Mouse (Mus musculus) myocyte (in vitro differentiated cells): ENCODE results near the gene Iqschfp.

Source experiments
- E2F4 ChIP-seq: IDR thresholded peaks from one replicate; pipeline ENCODE4 v1.6.1; 2011; ENCODE audit warnings: mild to moderate bottlenecking, control low read depth, moderate library complexity; ENCODE audit not compliant: insufficient read depth
- MAX ChIP-seq: IDR thresholded peaks from one replicate; pipeline ENCODE4 v1.6.1; 2011; ENCODE audit warnings: low read depth, mild to moderate bottlenecking, control low read depth
- MYOD1 ChIP-seq, 3 experiments: IDR thresholded peaks; one replicate each; pipeline ENCODE4 v1.6.1; 2011; ENCODE audit warnings: control low read depth in 2 of 3, low read depth in 2 of 3, mild to moderate bottlenecking in 2 of 3, moderate library complexity in 1 of 3; ENCODE audit not compliant: insufficient read length in 2 of 3, control insufficient read depth in 1 of 3
- MYOG ChIP-seq, 3 experiments: IDR thresholded peaks; one replicate each; pipeline ENCODE4 v1.6.1; 2011; ENCODE audit warnings: control low read depth in 2 of 3, low read depth in 2 of 3, mild to moderate bottlenecking in 2 of 3; ENCODE audit not compliant: insufficient read length in 2 of 3, control insufficient read depth in 1 of 3, insufficient read depth in 1 of 3
- POLR2A ChIP-seq: IDR thresholded peaks from one replicate; pipeline ENCODE4 v1.6.1; 2011; ENCODE audit warnings: low read depth, mild to moderate bottlenecking, control low read depth, moderate library complexity; ENCODE audit not compliant: insufficient read length
- POLR2AphosphoS2 ChIP-seq: IDR thresholded peaks from one replicate; pipeline ENCODE4 v1.6.1; 2011; ENCODE audit warnings: low read depth, control low read depth; ENCODE audit not compliant: insufficient read length
- REST ChIP-seq: IDR thresholded peaks from one replicate; pipeline ENCODE4 v1.6.1; 2011; ENCODE audit warnings: mild to moderate bottlenecking, control low read depth, moderate library complexity; ENCODE audit not compliant: insufficient read depth, insufficient read length
- SRF ChIP-seq: IDR thresholded peaks from one replicate; pipeline ENCODE4 v1.6.1; 2011; ENCODE audit warnings: low read depth; ENCODE audit not compliant: control insufficient read depth, insufficient read length
- TCF12 ChIP-seq: IDR thresholded peaks from one replicate; pipeline ENCODE4 v1.6.1; 2011; ENCODE audit warnings: mild to moderate bottlenecking, control low read depth; ENCODE audit not compliant: poor library complexity, insufficient read depth, severe bottlenecking
- TCF3 ChIP-seq: IDR thresholded peaks from one replicate; pipeline ENCODE4 v1.6.1; 2011; ENCODE audit warnings: low read depth, control low read depth; ENCODE audit not compliant: insufficient read length
- USF1 ChIP-seq: IDR thresholded peaks from one replicate; pipeline ENCODE4 v1.6.1; 2011; ENCODE audit warnings: low read depth, mild to moderate bottlenecking, control low read depth, moderate library complexity

- TF ChIP-seq USF1 (no peak), TCF3 (no peak), POLR2A (no peak), SRF (no peak), E2F4 (no peak), POLR2AphosphoS2 (no peak), REST (no peak), MYOD1 (IDR thresholded peaks at IDR 0.05; ENCODE audit: control insufficient read depth in 1 of 3, insufficient read length in 2 of 3, low read depth in 2 of 3) (no peak), MAX (no peak), TCF12 (no peak), MYOG (IDR thresholded peaks at IDR 0.05; ENCODE audit: control insufficient read depth in 1 of 3, insufficient read depth in 1 of 3, insufficient read length in 2 of 3, low read depth in 2 of 3) (no peak)
Measured at GRCm38 (mm10) chr3:68570319-68570718, 678.3 kb downstream of the Iqschfp start.
